Mouse (Mus musculus) E14TG2a.4 (cell line): ENCODE measurements around the gene Rnf24.

Experiments used
- CTCF ChIP-seq: conservative IDR thresholded peaks from 2 replicates; pipeline ENCODE4 v1.5.1; 2014; ENCODE audit warnings: low read length
- NANOG ChIP-seq: IDR thresholded peaks from 2 replicates; pipeline ENCODE4 v1.6.1; 2014; ENCODE audit warnings: borderline replicate concordance, low read length, mixed read lengths

DNA sequence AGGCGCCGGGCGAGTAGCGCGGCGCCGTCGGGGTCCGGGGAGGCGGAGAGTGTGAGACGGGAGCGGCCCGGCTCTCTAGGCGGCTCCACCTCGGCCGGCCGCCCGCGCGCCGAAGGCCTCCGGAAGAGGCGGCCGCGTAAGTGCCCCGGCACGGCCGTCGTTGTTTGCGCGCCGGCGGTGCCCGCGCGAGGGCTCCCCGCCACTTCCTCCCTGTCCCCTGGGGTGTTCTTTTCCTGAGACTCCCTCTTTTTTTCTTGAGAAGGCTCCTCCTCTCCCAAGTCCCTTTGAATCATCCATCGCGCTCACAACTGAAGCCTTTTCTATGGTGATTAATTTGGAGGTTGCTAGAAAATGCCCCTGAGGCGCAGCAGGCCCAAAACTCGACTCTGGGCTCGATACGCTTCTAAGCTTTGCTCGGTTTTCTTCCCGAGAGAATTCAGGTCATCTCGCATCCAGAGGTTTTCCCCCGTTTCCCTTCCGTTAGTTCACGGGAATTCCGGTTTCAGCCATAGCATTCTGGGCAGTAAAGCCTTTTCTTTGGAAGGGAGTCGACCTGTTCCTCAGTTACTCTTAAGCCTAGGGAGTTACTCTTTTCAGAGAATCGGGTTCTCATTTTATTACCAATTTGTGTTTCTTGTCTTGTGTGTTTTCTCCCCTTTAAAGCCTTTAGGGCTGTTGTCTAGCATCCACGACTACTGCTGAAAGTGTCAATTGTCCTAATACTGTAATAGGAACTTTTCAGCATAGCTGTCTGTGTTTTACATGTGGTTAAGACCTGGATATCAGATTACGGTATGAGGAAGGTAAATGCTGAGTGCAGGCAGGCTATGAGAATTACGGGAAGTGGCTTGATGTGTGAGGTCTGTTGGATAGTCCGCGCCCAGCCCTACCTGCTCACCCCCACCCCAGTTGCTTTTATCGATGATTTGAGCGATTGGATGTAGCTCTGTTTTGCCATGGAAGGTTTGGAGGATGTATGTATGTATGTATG is 89.7 kb downstream of the Rnf24 start:
- no peak for TF ChIP-seq CTCF
- no peak for TF ChIP-seq NANOG
